Mouse (Mus musculus) hindbrain, embryonic 13.5 days (tissue): ENCODE measurements at regions not wholly inside any gene's neighbourhood (a gene's known extent, or its start where the extent isn't known, plus 50 kb on each side); places are given as distances from the start of the nearest gene placed in this dataset. TPM values are rescaled to one million over a fixed set of nuclear protein-coding genes. Genes with fewer than 3 reads are reported as not detected.

Experiments used
- ATAC-seq: fragments of 200-750 bp; cut with Nextera tagmentation; 2 replicates; pipeline ENCODE4 v1.8.0; 2017; ENCODE audit warnings: moderate TSS enrichment; ENCODE audit not compliant: low FRiP score
- H3K27ac ChIP-seq: fragments of 300-500 bp; sonication (generic); 2 replicates; pipeline ENCODE4 v1.5.1; 2015; ENCODE audit warnings: inconsistent platforms, mild to moderate bottlenecking, moderate library complexity
- H3K27me3 ChIP-seq: fragments of 300-500 bp; sonication (generic); 2 replicates; pipeline ENCODE4 v1.6.1; 2015; ENCODE audit warnings: mild to moderate bottlenecking, inconsistent platforms
- H3K36me3 ChIP-seq: fragments of 300-500 bp; sonication (generic); 2 replicates; pipeline ENCODE4 v1.6.1; 2015; ENCODE audit warnings: mild to moderate bottlenecking, inconsistent platforms
- H3K4me1 ChIP-seq: fragments of 300-500 bp; sonication (generic); replicated peaks from 2 replicates; pipeline ENCODE4 v1.6.1; 2015; ENCODE audit warnings: inconsistent platforms
- H3K4me2 ChIP-seq: fragments of 300-500 bp; sonication (generic); 2 replicates; pipeline ENCODE4 v1.6.1; 2015; ENCODE audit warnings: inconsistent platforms, mild to moderate bottlenecking, moderate library complexity
- H3K4me3 ChIP-seq: fragments of 300-500 bp; sonication (generic); 2 replicates; pipeline ENCODE4 v1.5.1; 2015; ENCODE audit warnings: mild to moderate bottlenecking, inconsistent platforms
- H3K9ac ChIP-seq: fragments of 300-500 bp; sonication (generic); 2 replicates; pipeline ENCODE4 v1.6.1; 2015; ENCODE audit warnings: mild to moderate bottlenecking, inconsistent platforms
- H3K9me3 ChIP-seq: fragments of 300-500 bp; sonication (generic); 2 replicates; pipeline ENCODE4 v1.6.1; 2016; ENCODE audit warnings: inconsistent platforms
- WGBS: fragments of 180-500 bp; shearing (Covaris S2); methylation state at CpG from one replicate; pipeline ENCODE4 v1.1.7; 2015; 5-methylcytosine and 5-hydroxymethylcytosine counted together
- microRNA-seq: library from miRNA; unstranded; fragments of <30 nt; microRNA quantifications from one replicate; pipeline ENCODE4, GENCODE M21; 2016

DNA sequence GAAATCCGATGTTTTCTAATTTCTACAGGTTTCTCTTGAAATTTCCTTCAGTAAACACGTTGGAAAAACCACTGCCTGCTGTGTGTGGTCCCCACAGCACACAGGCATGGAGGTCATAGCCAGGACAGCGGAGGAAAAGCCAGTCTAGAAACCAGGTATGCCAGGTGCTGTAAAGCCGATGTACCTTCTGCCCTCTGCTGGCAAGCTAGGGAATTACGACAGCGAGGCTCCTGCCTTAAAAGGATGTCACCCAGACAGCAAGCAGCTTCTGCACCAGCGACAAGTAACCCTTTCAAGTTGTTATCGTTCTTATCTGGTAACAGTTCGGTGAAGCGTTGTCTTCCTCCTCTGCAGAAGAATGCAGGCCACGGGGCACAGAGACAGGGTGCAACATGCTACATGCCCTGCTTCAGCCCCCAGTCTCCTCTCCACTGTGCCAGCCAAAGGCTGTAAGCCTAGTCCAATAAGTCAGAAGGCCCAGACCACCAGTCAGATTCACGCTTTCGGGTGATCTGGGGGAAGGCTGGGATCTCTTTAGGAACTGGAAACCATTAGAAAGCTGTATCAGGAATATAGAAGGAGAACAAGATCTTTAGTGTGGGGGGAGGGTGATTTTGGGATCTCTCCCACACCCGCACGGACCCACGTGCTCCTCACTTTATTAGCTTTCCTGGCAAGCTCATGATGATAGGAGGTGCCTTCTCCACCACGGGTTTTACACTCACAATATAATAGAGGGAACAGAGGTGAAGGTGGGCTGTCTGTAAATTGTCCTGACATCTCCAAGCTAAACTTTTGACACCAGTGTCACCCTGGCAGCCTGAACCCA, 79.9 kb upstream of the Elac2 start:
- no peaks in the 10 kb centered on the region for H3K36me3 ChIP-seq
- peaks cover 10% of the 10 kb centered on the region; the same call in 1 of the 2 replicates for H3K27me3 ChIP-seq
- H3K27ac ChIP-seq, result no peak overlapping the region
- H3K4me1 ChIP-seq, result 0 out of 2 replicates have a peak, but pooled peaks cover 3% of the 10 kb centered on the region
- ATAC-seq, result no peak
- WGBS, result 38% methylated on average over 17 of the region's 17 CpGs
- no peak overlapping the region for H3K4me2 ChIP-seq
- no peak overlapping the region for H3K9ac ChIP-seq
- no peaks in the 10 kb centered on the region for H3K9me3 ChIP-seq
- no peak overlapping the region for H3K4me3 ChIP-seq

- ATAC-seq, result no peak
- Histone ChIP-seq H3K36me3 (no peaks in the 10 kb centered on the region), H3K4me1 (0 out of 2 replicates have a peak, but pooled peaks cover 3% of the 10 kb centered on the region), H3K27ac (no peak overlapping the region), H3K4me3 (no peak overlapping the region), H3K27me3 (peaks cover 10% of the 10 kb centered on the region; the same call in 1 of the 2 replicates), H3K9me3 (no peaks in the 10 kb centered on the region), H3K9ac (no peak overlapping the region), H3K4me2 (no peak overlapping the region)
- WGBS, result 46% methylated on average over 15 of the region's 15 CpGs
Observed at GRCm38 (mm10) chr11:64899587-64900278, 79.1 kb upstream of the Elac2 start.

DNA sequence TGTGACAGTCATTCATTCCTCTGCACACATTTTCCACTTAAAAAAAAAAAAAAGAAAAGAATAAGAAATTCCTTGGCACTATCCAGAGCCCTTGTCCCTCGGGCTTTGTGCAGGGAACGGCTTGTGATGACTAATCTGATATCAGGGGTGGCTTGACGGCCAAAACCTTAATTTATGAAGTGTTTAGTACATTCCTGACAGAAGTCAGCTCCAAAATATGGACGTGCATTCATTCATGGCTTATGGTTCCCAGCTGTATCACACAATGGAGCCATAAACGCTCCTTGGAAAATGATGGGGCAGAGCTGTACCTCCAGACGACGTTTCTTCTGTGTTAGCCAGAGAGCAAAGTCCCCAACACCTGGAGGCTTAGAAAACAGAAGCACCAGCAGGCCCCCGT, 62.1 kb upstream of the Elac2 start:
- no peak overlapping the region for H3K27ac ChIP-seq
- H3K9ac ChIP-seq, result no peak overlapping the region
- H3K4me3 ChIP-seq, result no peak overlapping the region
- no peaks in the 10 kb centered on the region for H3K27me3 ChIP-seq
- ATAC-seq, result no peak
- H3K4me2 ChIP-seq, result no peak overlapping the region
- WGBS, result 72% methylated on average over 8 of the region's 8 CpGs
- H3K9me3 ChIP-seq, result no peaks in the 10 kb centered on the region
- H3K36me3 ChIP-seq, result no peaks in the 10 kb centered on the region
- no peaks in the 10 kb centered on the region for H3K4me1 ChIP-seq

DNA sequence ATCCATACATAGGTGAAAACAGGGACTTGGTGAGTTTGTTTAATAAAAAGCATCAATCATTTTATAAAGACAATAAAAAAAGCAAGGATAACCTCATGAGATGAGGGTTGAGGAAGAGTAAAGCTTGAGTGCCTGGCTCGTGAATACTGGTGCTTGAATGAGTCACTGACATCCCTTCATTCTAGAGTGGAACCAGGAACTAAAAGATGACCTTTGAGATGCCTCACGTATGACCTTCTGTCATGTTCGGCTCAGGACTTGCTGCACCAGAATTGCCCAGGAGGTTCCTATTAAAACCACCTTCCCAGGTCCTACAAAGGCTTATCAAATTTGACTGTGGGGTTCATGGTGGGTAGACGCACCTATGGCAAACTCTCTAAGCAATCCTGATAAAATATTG, 61.5 kb upstream of the Elac2 start:
- Histone ChIP-seq H3K4me3 (no peak overlapping the region), H3K9ac (no peak overlapping the region), H3K4me1 (no peaks in the 10 kb centered on the region), H3K9me3 (no peaks in the 10 kb centered on the region), H3K4me2 (no peak overlapping the region), H3K27me3 (no peaks in the 10 kb centered on the region), H3K36me3 (no peaks in the 10 kb centered on the region), H3K27ac (no peak overlapping the region)
- WGBS, result 91% methylated on average over 4 of the region's 4 CpGs
- ATAC-seq, result no peak

DNA sequence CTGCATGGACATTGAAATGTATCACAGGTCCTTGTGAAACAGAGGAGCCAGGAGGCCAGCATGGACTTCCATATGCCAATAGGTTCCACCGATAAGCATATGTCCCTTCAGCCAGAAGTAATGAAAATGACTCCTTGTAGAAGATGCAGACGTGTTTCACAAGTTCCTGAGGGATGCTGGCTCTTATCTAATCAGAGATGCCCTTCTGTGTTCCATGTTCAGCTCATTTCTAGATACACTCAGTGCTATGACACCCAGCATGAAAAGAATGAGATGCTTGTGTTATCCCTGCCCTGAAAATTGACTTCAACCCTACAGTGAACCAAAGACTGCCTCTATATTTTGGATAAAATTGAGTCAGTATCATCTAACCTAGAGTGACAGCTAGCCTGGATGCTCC, 53.8 kb upstream of the Elac2 start:
- no peaks in the 10 kb centered on the region for H3K27me3 ChIP-seq
- no peaks in the 10 kb centered on the region for H3K9me3 ChIP-seq
- no peaks in the 10 kb centered on the region for H3K4me1 ChIP-seq
- 82% methylated on average over 2 of the region's 2 CpGs for WGBS
- H3K27ac ChIP-seq, result no peak overlapping the region
- H3K4me2 ChIP-seq, result no peak overlapping the region
- no peaks in the 10 kb centered on the region for H3K36me3 ChIP-seq
- no peak overlapping the region for H3K9ac ChIP-seq
- no peak overlapping the region for H3K4me3 ChIP-seq
- no peak for ATAC-seq

DNA sequence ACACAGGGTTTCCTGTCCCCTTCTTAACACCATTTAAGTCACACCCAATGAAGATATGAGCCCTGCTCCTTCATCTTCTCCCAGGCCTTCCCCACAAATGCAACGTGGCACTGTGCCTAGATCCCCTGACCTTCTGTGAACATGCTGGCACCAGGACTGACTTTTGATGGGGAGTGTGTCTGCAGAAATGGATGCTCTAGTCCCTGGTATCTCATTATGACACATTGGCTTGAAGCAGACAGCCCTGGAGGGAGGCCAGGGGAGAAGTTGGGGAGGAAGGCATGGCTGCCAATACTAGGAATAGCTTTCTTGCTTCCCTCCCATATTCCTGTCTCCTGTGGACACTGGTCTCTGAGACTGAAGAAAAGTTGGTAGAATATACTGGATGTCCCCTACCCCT, 52.9 kb upstream of the Elac2 start:
- H3K27me3 ChIP-seq, result no peaks in the 10 kb centered on the region
- H3K4me3 ChIP-seq, result no peak overlapping the region
- no peaks in the 10 kb centered on the region for H3K9me3 ChIP-seq
- H3K27ac ChIP-seq, result no peak overlapping the region
- no peaks in the 10 kb centered on the region for H3K4me1 ChIP-seq
- H3K9ac ChIP-seq, result no peak overlapping the region
- no peak overlapping the region for H3K4me2 ChIP-seq
- no peaks in the 10 kb centered on the region for H3K36me3 ChIP-seq
- no peak for ATAC-seq
- WGBS, result 86% methylated on average over 1 of the region's 1 CpGs

Small RNA genes in the stretch of these regions (microRNA-seq; reads per million reads assigned to microRNA genes)
- not detected for gene Gm24275
